ENCODE assay signal across 20 mouse cellular contexts in genomic region chr9:21728261-21728832, GRCm38 (mm10). TPM values are rescaled to one million over a fixed set of nuclear protein-coding genes. Genes with fewer than 3 reads are reported as not detected.
A peak's percentile ranks its signal among the peaks of the same experiment; 100 is the strongest.
DNase-seq lines count a peak whose midpoint lies in the region; ATAC-seq and TF ChIP-seq lines count a peak whose summit lies in the region.
"Had no signal": no experiment of that assay in that cellular context is flagged by ENCODE, and none has a peak within 500 bp of the region (broad histone marks: within the 10 kb centered on the region; RNA-seq: fewer than 3 reads in every experiment).

No protein-coding gene starts in this region.

- no peak for TF ChIP-seq RAD21 in CH12.LX (IDR thresholded peaks at IDR 0.05; ENCODE audit: low read depth, low read length)

- peaks cover 22% of the 10 kb centered on the region; the same call in 1 of the 2 replicates for H3K4me1 ChIP-seq in intestine, embryonic 16.5 days (ENCODE audit: control insufficient read depth, insufficient read depth, low read length)
- H3K4me1 ChIP-seq in intestine, embryonic 15.5 days (replicated peaks): peaks cover 40% of the 10 kb centered on the region
- peaks cover 12 to 49% of the 10 kb centered on the region in 2 experiments for H3K4me1 ChIP-seq in CH12.LX (ENCODE audit: control insufficient read depth in 1 of 2, insufficient read depth in 2 of 2)
- peaks cover 35% of the 10 kb centered on the region for H3K4me1 ChIP-seq in bone marrow macrophage, adult 2 months (ENCODE audit: control insufficient read depth, insufficient read depth, low read length)

- peak; percentile 21; the same call in 1 of the 2 replicates for TF ChIP-seq EP300 in CH12.LX (IDR thresholded peaks at IDR 0.05; ENCODE audit: low read length)

- H3K27me3 ChIP-seq in intestine, embryonic 16.5 days (replicated peaks; ENCODE audit: control insufficient read depth, insufficient read depth, low read length): no peaks in the 10 kb centered on the region
- no peaks in the 10 kb centered on the region for H3K27me3 ChIP-seq in intestine, embryonic 15.5 days (replicated peaks)
- no peaks in the 10 kb centered on the region for H3K27me3 ChIP-seq in CH12.LX (replicated peaks)
- H3K27me3 ChIP-seq: forebrain, embryonic 15.5 days; heart, embryonic 15.5 days had no signal

- dilution Hi-C loops in CH12.LX (cut with MboI; ENCODE audit: extremely low pct_ligation_motif_present, extremely low pct_unique_long_range_greater_than_20kb, low sequenced_read_pairs): no loop called here

- in situ Hi-C loops in CH12.LX (cut with MboI; ENCODE audit: low pct_ligation_motif_present, low pct_unique_long_range_greater_than_20kb, low sequenced_read_pairs): no loop called here

- TF ChIP-seq CTCF in CH12.LX (conservative IDR thresholded peaks at IDR 0.05 in 1 of 2, IDR thresholded peaks at IDR 0.05 in 1 of 2; ENCODE audit: low read depth in 2 of 2, low read length in 2 of 2): no peak
- TF ChIP-seq CTCF in bone marrow macrophage, adult 2 months (IDR thresholded peaks at IDR 0.05; ENCODE audit: low read depth, low read length): 0 out of 2 replicates have a peak, but pooled peaks have one; percentile 15

- H3K27ac ChIP-seq in intestine, embryonic 16.5 days (ENCODE audit: low read length): 0 out of 2 replicates have a peak overlapping the region, but pooled peaks have one; percentile 9
- no peak overlapping the region for H3K27ac ChIP-seq in intestine, embryonic 15.5 days
- H3K27ac ChIP-seq in CH12.LX (ENCODE audit: insufficient read depth, low read depth): peak overlapping the region; percentile 43; the same call in 1 of the 2 replicates
- H3K27ac ChIP-seq in bone marrow macrophage, adult 2 months (ENCODE audit: insufficient read depth, low read depth, low read length): peak overlapping the region; percentile 60
- H3K27ac ChIP-seq: forebrain, embryonic 15.5 days; heart, embryonic 15.5 days; hindbrain, postnatal 0 days had no signal

- 81% methylated on average over 10 of the region's 10 CpGs for WGBS in intestine, embryonic 16.5 days
- 74% methylated on average over 10 of the region's 10 CpGs for WGBS in intestine, embryonic 15.5 days

- no peak overlapping the region for H3K4me3 ChIP-seq in intestine, embryonic 16.5 days (ENCODE audit: low read length)
- H3K4me3 ChIP-seq in intestine, embryonic 15.5 days (replicated peaks): no peak overlapping the region
- no peak overlapping the region for H3K4me3 ChIP-seq in CH12.LX (replicated peaks in 1 of 3; ENCODE audit: low read depth in 2 of 3, low read length in 2 of 3, poor library complexity in 1 of 3)
- H3K4me3 ChIP-seq in bone marrow macrophage, adult 2 months (ENCODE audit: insufficient read depth, low read length): peak overlapping the region; percentile 5; the same call in 1 of the 2 replicates
- H3K4me3 ChIP-seq: forebrain, embryonic 15.5 days; heart, embryonic 15.5 days had no signal

- peaks cover 14% of the 10 kb centered on the region for H3K36me3 ChIP-seq in intestine, embryonic 16.5 days (ENCODE audit: control insufficient read depth, insufficient read depth, low read length)
- peaks cover 30% of the 10 kb centered on the region for H3K36me3 ChIP-seq in intestine, embryonic 15.5 days
- H3K36me3 ChIP-seq in CH12.LX (replicated peaks in 1 of 2; ENCODE audit: control insufficient read depth in 1 of 2, insufficient read depth in 1 of 2, low read length in 1 of 2): peaks cover 23 to 75% of the 10 kb centered on the region in 2 experiments

- ATAC-seq in intestine, embryonic 16.5 days: no peak
- no peak for ATAC-seq in intestine, embryonic 15.5 days
- peak; percentile 18; the same call in 1 of the 2 replicates for ATAC-seq in monocyte, adult 5-6 weeks (replicated peaks; ENCODE audit: insufficient number of reproducible peaks, low FRiP score, low TSS enrichment, poor library complexity, severe bottlenecking)
- ATAC-seq: CD4-positive, CD25-positive, alpha-beta regulatory T cell, adult 4 months; forebrain, embryonic 15.5 days; hindbrain, postnatal 0 days had no signal

- no peak overlapping the region for H3K4me2 ChIP-seq in intestine, embryonic 16.5 days (ENCODE audit: low read depth, low read length)
- no peak overlapping the region; the same call in 1 of the 2 replicates for H3K4me2 ChIP-seq in intestine, embryonic 15.5 days (replicated peaks)
- peak overlapping the region; percentile 54 for H3K4me2 ChIP-seq in CH12.LX (ENCODE audit: insufficient read depth, low read depth, poor library complexity, severe bottlenecking)
- H3K4me2 ChIP-seq: forebrain, embryonic 15.5 days; heart, embryonic 15.5 days had no signal

- no peak for DNase-seq in CH12.LX (ENCODE audit: extremely low read depth)
- no peak for DNase-seq in cerebellum, adult 9-10 months
- no peak for DNase-seq in cerebellum, adult 11-12 months
- DNase-seq in urinary bladder, postnatal 10 days (ENCODE audit: low spot score): no peak
- DNase-seq: cerebellum, adult 18-20 months; heart, adult 18-20 months; kidney, postnatal 4 days; layer of hippocampus, postnatal 36 days; left cerebral cortex, postnatal 4 days; midbrain, embryonic 14.5 days; right cerebral cortex, adult 18-20 months; spleen, adult 18-20 months had no signal

- H3K9me3 ChIP-seq in intestine, embryonic 16.5 days (ENCODE audit: control insufficient read depth, low read length): no peaks in the 10 kb centered on the region
- no peaks in the 10 kb centered on the region for H3K9me3 ChIP-seq in intestine, embryonic 15.5 days
- H3K9me3 ChIP-seq in CH12.LX (replicated peaks; ENCODE audit: low read length): peaks cover 10% of the 10 kb centered on the region
- H3K9me3 ChIP-seq: forebrain, embryonic 15.5 days; heart, embryonic 15.5 days had no signal

- no peak for TF ChIP-seq POLR2A in CH12.LX (IDR thresholded peaks at IDR 0.05; ENCODE audit: low read depth, low read length)
- no peak for TF ChIP-seq POLR2A in bone marrow macrophage, adult 2 months (IDR thresholded peaks at IDR 0.05; ENCODE audit: borderline replicate concordance, low read depth, low read length)

- no peak overlapping the region for H3K9ac ChIP-seq in intestine, embryonic 16.5 days (ENCODE audit: low read depth, low read length)
- H3K9ac ChIP-seq in intestine, embryonic 15.5 days: no peak overlapping the region
- 0 out of 2 replicates have a peak overlapping the region, but pooled peaks have one; percentile 7 for H3K9ac ChIP-seq in CH12.LX (ENCODE audit: insufficient read depth, low read depth)
- H3K9ac ChIP-seq: forebrain, embryonic 15.5 days; heart, embryonic 15.5 days had no signal

- peaks cover 68% of the 10 kb centered on the region for H3K79me2 ChIP-seq in CH12.LX (replicated peaks; ENCODE audit: control insufficient read depth, extremely low read depth, insufficient read depth, poor library complexity, severe bottlenecking)

TF ChIP-seq in CH12.LX, 34 proteins besides CTCF, POLR2A, EP300 and RAD21 (continues in another document):
- no peak for TF ChIP-seq MYC (IDR thresholded peaks at IDR 0.05; ENCODE audit: low read depth, low read length)
- TF ChIP-seq CHD2 (IDR thresholded peaks at IDR 0.05; ENCODE audit: low read length): no peak
- TF ChIP-seq ZC3H11A (IDR thresholded peaks at IDR 0.05; ENCODE audit: low read depth, low read length): no peak
- TF ChIP-seq HCFC1 (IDR thresholded peaks at IDR 0.05; ENCODE audit: low read depth, low read length): no peak
- TF ChIP-seq BHLHE40 (IDR thresholded peaks at IDR 0.05; ENCODE audit: low read depth, low read length): peak; percentile 36
- no peak for TF ChIP-seq KAT2A (IDR thresholded peaks at IDR 0.05; ENCODE audit: insufficient replicate concordance, low read length)
- no peak for TF ChIP-seq MAFK (IDR thresholded peaks at IDR 0.05; ENCODE audit: insufficient replicate concordance, low read length)
- TF ChIP-seq NRF1 (IDR thresholded peaks at IDR 0.05; ENCODE audit: low read depth, low read length): no peak
- no peak for TF ChIP-seq ZMIZ1 (IDR thresholded peaks at IDR 0.05; ENCODE audit: low read depth, low read length)
- TF ChIP-seq MEF2A (IDR thresholded peaks at IDR 0.05; ENCODE audit: borderline replicate concordance, low read depth, low read length): peak; percentile 52; the same call in 1 of the 2 replicates
- TF ChIP-seq IRF4 (IDR thresholded peaks at IDR 0.05; ENCODE audit: low read depth, low read length): peak; percentile 49
- TF ChIP-seq TCF12 (IDR thresholded peaks at IDR 0.05; ENCODE audit: low read depth, low read length): peak; percentile 64; the same call in 1 of the 2 replicates
- TF ChIP-seq JUN (IDR thresholded peaks at IDR 0.05; ENCODE audit: insufficient read depth, low read depth, low read length): no peak
- no peak for TF ChIP-seq USF2 (conservative IDR thresholded peaks at IDR 0.05; ENCODE audit: low read depth, low read length)
- TF ChIP-seq SMC3 (IDR thresholded peaks at IDR 0.05; ENCODE audit: low read depth, low read length): no peak
- TF ChIP-seq MXI1 (IDR thresholded peaks at IDR 0.05; ENCODE audit: low read depth, low read length): no peak
- no peak for TF ChIP-seq ELF1 (IDR thresholded peaks at IDR 0.05; ENCODE audit: low read depth, low read length)
- TF ChIP-seq ZNF384 (IDR thresholded peaks at IDR 0.05; ENCODE audit: low read depth, low read length): no peak
- no peak for TF ChIP-seq NELFE (IDR thresholded peaks at IDR 0.05; ENCODE audit: low read depth, low read length)
- TF ChIP-seq MAX (IDR thresholded peaks at IDR 0.05; ENCODE audit: low read length): no peak
- TF ChIP-seq SIN3A (IDR thresholded peaks at IDR 0.05; ENCODE audit: low read length): peak; percentile 21; the same call in 1 of the 2 replicates
- no peak for TF ChIP-seq JUND (conservative IDR thresholded peaks at IDR 0.05; ENCODE audit: low read depth, low read length)

RNA-seq across cellular contexts. Expression of gene Ldlr, which starts 5.1 kb away (rescaled TPM):
- polyA plus RNA-seq in intestine, embryonic 16.5 days (2015; fragmentation: Nextera tagmentation; extraction: Ambion mirVana): 86.7 and 88.2 TPM in 2 replicates
- polyA plus RNA-seq in intestine, embryonic 15.5 days (2015; fragmentation: Nextera tagmentation; extraction: Ambion mirVana): 76.7 and 81.2 TPM in 2 replicates
- 24.9 and 28.2 TPM in 2 replicates for total RNA-seq in CH12.LX (2012; rRNA removed)
- total RNA-seq in CH12.LX (2014; rRNA removed): 18.3 and 24.0 TPM in 2 replicates
- polyA plus RNA-seq in CH12.LX (2012; ENCODE audit: insufficient read length, low read depth): 31.0 and 34.7 TPM in 2 replicates
- 30.4 and 36.5 TPM in 2 replicates for polyA plus RNA-seq in bone marrow macrophage, adult 2 months (2012; ENCODE audit: insufficient read depth, insufficient read length, missing spikeins)
- 63.8 to 106 TPM (median 96.1 TPM) in 3 replicates for total RNA-seq in monocyte, adult 5-6 weeks (2017)

RNA-seq across cellular contexts. Expression of gene Spc24, which starts 31.8 kb away (rescaled TPM):
- polyA plus RNA-seq in intestine, embryonic 16.5 days (2015; fragmentation: Nextera tagmentation; extraction: Ambion mirVana): 85.5 and 106 TPM in 2 replicates
- polyA plus RNA-seq in intestine, embryonic 15.5 days (2015; fragmentation: Nextera tagmentation; extraction: Ambion mirVana): 94.2 and 107 TPM in 2 replicates
- total RNA-seq in CH12.LX (2012; rRNA removed) (83.2 and 91.6 TPM in 2 replicates), CH12.LX (2014; rRNA removed) (77.6 and 82.7 TPM in 2 replicates)
- 74.3 and 113 TPM in 2 replicates for polyA plus RNA-seq in CH12.LX (2012; ENCODE audit: insufficient read length, low read depth)
- 16.6 and 23.2 TPM in 2 replicates for polyA plus RNA-seq in bone marrow macrophage, adult 2 months (2012; ENCODE audit: insufficient read depth, insufficient read length, missing spikeins)
- total RNA-seq in monocyte, adult 5-6 weeks (2017): 4.1 to 8.0 TPM (median 6.2 TPM) in 3 replicates
